Mouse (Mus musculus) spleen, adult 2 months (tissue): Measurements from ENCODE around the gene Maml2. TPM values are rescaled to one million over a fixed set of nuclear protein-coding genes. Genes with fewer than 3 reads are reported as not detected.

ENCODE experiments used
- DNase-seq, 2 experiments: peaks; one replicate each; pipeline versions ENCODE4 v3.0.0 to v3.0.0-alpha.2; 2012 to 2021; ENCODE audit warnings: low spot score in 2 of 2, low read depth in 1 of 2
- H3K27ac ChIP-seq: fragments of 200-500 bp; 2 replicates; pipeline ENCODE4 v1.5.1; 2012; ENCODE audit warnings: low read length, inconsistent platforms; ENCODE audit not compliant: insufficient read depth
- H3K27me3 ChIP-seq: fragments of 200-500 bp; 2 replicates; pipeline ENCODE4 v1.6.1; 2012; ENCODE audit warnings: mild to moderate bottlenecking, moderate library complexity, low read length, inconsistent platforms; ENCODE audit not compliant: control insufficient read depth, insufficient read depth
- H3K36me3 ChIP-seq: fragments of 200-500 bp; 2 replicates; pipeline ENCODE4 v1.6.1; 2012; ENCODE audit warnings: mild to moderate bottlenecking, low read length, inconsistent platforms; ENCODE audit not compliant: control insufficient read depth, insufficient read depth
- H3K4me1 ChIP-seq: fragments of 200-500 bp; 2 replicates; pipeline ENCODE4 v1.6.1; 2011; ENCODE audit warnings: inconsistent platforms; ENCODE audit not compliant: control insufficient read depth, insufficient read depth, insufficient read length
- H3K4me3 ChIP-seq: fragments of 200-500 bp; 2 replicates; pipeline ENCODE4 v1.5.1; 2011; ENCODE audit warnings: mild to moderate bottlenecking, inconsistent platforms; ENCODE audit not compliant: insufficient read depth, insufficient read length; ENCODE audit errors: extremely low read depth
- CTCF ChIP-seq: fragments of 200-500 bp; IDR thresholded peaks from 2 replicates; pipeline ENCODE4 v1.5.1; 2011; ENCODE audit warnings: mild to moderate bottlenecking, inconsistent platforms; ENCODE audit not compliant: insufficient read depth, insufficient read length, insufficient replicate concordance; ENCODE audit errors: extremely low read depth
- POLR2A ChIP-seq: fragments of 200-500 bp; IDR thresholded peaks from 2 replicates; pipeline ENCODE4 v1.6.1; 2011; ENCODE audit warnings: low read depth, low read length, inconsistent platforms
- WGBS: fragments of 180-500 bp; shearing (Covaris S2); methylation state at CpG from one replicate; pipeline ENCODE4 v1.1.7; 2018; 5-methylcytosine and 5-hydroxymethylcytosine counted together
- polyA plus RNA-seq: library from polyadenylated mRNA; depleted of rRNA; stranded (reverse); fragments of >200 nt; gene quantifications from 2 replicates; pipeline ENCODE4 v1.2.3, GENCODE M21; 2012

The Maml2 gene
- polyA plus RNA-seq, 1 experiment = 9.4 TPM

GRCm38 (mm10) chr9:13491107-13491506 is 193.3 kb downstream of the Maml2 start:
- Histone ChIP-seq H3K36me3 (no peaks in the 10 kb centered on the region), H3K4me3 (no peak overlapping the region), H3K4me1 (peaks cover 2% of the 10 kb centered on the region), H3K27me3 (no peaks in the 10 kb centered on the region), H3K27ac (no peak overlapping the region)
- 52% methylated on average over 1 of the region's 1 CpGs for WGBS
- TF ChIP-seq POLR2A = no peak
- no peak for DNase-seq

- TF ChIP-seq CTCF (no peak), POLR2A (no peak)
- Histone ChIP-seq H3K4me1 (peaks cover 2% of the 10 kb centered on the region), H3K27ac (no peak overlapping the region), H3K4me3 (no peak overlapping the region), H3K27me3 (no peaks in the 10 kb centered on the region), H3K36me3 (no peaks in the 10 kb centered on the region)
- 84% methylated on average over 9 of the region's 9 CpGs for WGBS
- DNase-seq = no peak
These were observed 194.3 kb downstream of the Maml2 start for GRCm38 (mm10) chr9:13491854-13492620.

- TF ChIP-seq POLR2A (no peak), CTCF (no peak)
- H3K4me1 ChIP-seq = peaks cover 2% of the 10 kb centered on the region; the same call in 1 of the 2 replicates
- WGBS = 53% methylated on average over 2 of the region's 2 CpGs
These were observed 195.1 kb downstream of the Maml2 start for GRCm38 (mm10) chr9:13492807-13493206.

GRCm38 (mm10) chr9:13493746-13494145 is 196.0 kb downstream of the Maml2 start:
- WGBS = 83% methylated on average over 2 of the region's 2 CpGs

More at GRCm38 (mm10) chr9:13492807-13493206, 195.1 kb downstream of the Maml2 start:
- Histone ChIP-seq H3K36me3 (no peaks in the 10 kb centered on the region), H3K27me3 (no peaks in the 10 kb centered on the region), H3K4me3 (no peak overlapping the region), H3K27ac (no peak overlapping the region)
- no peak for DNase-seq

GRCm38 (mm10) chr9:13495530-13495929 is 197.8 kb downstream of the Maml2 start:
- H3K27ac ChIP-seq = no peak overlapping the region
- TF ChIP-seq CTCF (no peak), POLR2A (no peak)
- no peak for DNase-seq
- H3K4me3 ChIP-seq = no peak overlapping the region
- no peaks in the 10 kb centered on the region for H3K27me3 ChIP-seq
- no peaks in the 10 kb centered on the region for H3K36me3 ChIP-seq
- H3K4me1 ChIP-seq = peaks cover 2% of the 10 kb centered on the region; the same call in 1 of the 2 replicates

More at GRCm38 (mm10) chr9:13493746-13494145, 196.0 kb downstream of the Maml2 start:
- peaks cover 2% of the 10 kb centered on the region; the same call in 1 of the 2 replicates for H3K4me1 ChIP-seq
- no peak for DNase-seq
- H3K27me3 ChIP-seq = no peaks in the 10 kb centered on the region
- TF ChIP-seq POLR2A (no peak), CTCF (no peak)
- no peaks in the 10 kb centered on the region for H3K36me3 ChIP-seq
- H3K27ac ChIP-seq = no peak overlapping the region
- H3K4me3 ChIP-seq = no peak overlapping the region

- no peak for DNase-seq
- no peak overlapping the region for H3K4me3 ChIP-seq
- 81% methylated on average over 3 of the region's 3 CpGs for WGBS
- H3K27ac ChIP-seq = no peak overlapping the region
- no peaks in the 10 kb centered on the region for H3K27me3 ChIP-seq
- peaks cover 2% of the 10 kb centered on the region; the same call in 1 of the 2 replicates for H3K4me1 ChIP-seq
- no peaks in the 10 kb centered on the region for H3K36me3 ChIP-seq
- no peak for TF ChIP-seq POLR2A
- TF ChIP-seq CTCF = no peak
These were observed 199.3 kb downstream of the Maml2 start for GRCm38 (mm10) chr9:13497016-13497415.
